Mouse (Mus musculus) megakaryocyte, embryonic 14.5 days (primary cell): Measurements from ENCODE around the gene Lxn. TPM values are rescaled to one million over a fixed set of nuclear protein-coding genes. Genes with fewer than 3 reads are reported as not detected.

Source experiments
- H3K27me3 ChIP-seq: replicated peaks from 2 replicates; pipeline ENCODE3; 2012; ENCODE audit warnings: inconsistent platforms
- H3K36me3 ChIP-seq: replicated peaks from 2 replicates; pipeline ENCODE3; 2012; ENCODE audit warnings: low read length, inconsistent platforms, mixed read lengths
- H3K4me1 ChIP-seq: 2 replicates; pipeline ENCODE4 v1.6.1; 2012; ENCODE audit warnings: inconsistent platforms
- H3K4me3 ChIP-seq: replicated peaks from 2 replicates; pipeline ENCODE3; 2012; ENCODE audit warnings: moderate library complexity, mild to moderate bottlenecking, inconsistent platforms
- H3K9me3 ChIP-seq: 2 replicates; pipeline ENCODE4 v1.6.1; 2012; ENCODE audit warnings: inconsistent platforms
- FLI1 ChIP-seq: IDR thresholded peaks from 2 replicates; pipeline ENCODE4 v1.6.1; 2012; ENCODE audit warnings: low read length, inconsistent platforms, mixed read lengths
- GATA1 ChIP-seq: IDR thresholded peaks from 3 replicates; pipeline ENCODE4 v1.6.1; 2012; ENCODE audit warnings: mixed read lengths, low read length, inconsistent platforms, borderline replicate concordance
- polyA plus RNA-seq: library from polyadenylated mRNA; stranded (reverse); fragments of >175 nt; gene quantifications from 2 replicates; pipeline ENCODE4 v1.2.3, GENCODE M21; 2012; ENCODE audit warnings: low replicate concordance; ENCODE audit not compliant: insufficient read depth

The Lxn gene
- polyA plus RNA-seq, 1 experiment = 42.4 TPM

DNA sequence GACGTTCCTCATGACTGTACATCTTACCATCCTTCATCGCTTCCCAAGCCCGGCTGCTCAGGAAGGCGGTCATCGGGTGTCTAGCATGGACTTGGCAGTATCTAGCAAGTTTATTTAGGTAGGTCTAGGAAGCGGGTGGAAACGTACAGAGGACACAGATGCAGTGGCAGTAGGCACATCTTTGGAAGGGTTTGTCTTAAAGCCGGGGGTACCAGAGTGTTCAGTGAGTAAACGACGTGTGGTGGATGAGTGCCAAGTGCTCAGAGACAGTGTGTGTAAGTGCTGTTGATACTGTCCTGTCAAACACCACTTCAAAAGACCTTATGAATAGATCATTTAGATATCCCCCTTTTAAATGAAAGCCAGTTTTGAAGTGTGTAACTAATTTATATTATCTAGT is 1.1 kb downstream of the Lxn start:
- TF ChIP-seq GATA1 (no peak), FLI1 (no peak)
- Histone ChIP-seq H3K27me3 (no peaks in the 10 kb centered on the region), H3K36me3 (peaks cover 55% of the 10 kb centered on the region), H3K4me3 (peak overlapping the region; percentile 97), H3K9me3 (no peaks in the 10 kb centered on the region), H3K4me1 (peaks cover 21% of the 10 kb centered on the region)

DNA sequence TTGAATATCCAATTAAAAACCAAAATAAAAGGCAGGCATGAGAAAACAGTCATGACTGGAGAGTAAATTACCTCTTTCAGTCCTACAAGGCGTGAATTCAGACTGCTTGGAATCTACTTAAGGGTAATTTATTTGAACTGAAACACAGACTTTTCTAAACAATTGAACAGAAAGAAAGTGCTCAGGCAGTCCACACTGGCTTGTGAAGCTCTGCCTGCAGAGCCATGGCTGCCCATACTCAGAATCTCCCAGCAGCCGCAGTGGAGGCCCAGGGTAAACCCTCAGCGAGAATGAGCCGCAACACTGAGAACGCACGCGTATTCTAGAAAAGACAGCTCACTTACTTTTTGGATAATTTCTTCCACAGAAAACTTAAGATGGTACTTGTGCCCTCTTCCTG is 1.7 kb downstream of the Lxn start:
- TF ChIP-seq FLI1 (no peak), GATA1 (no peak)
- Histone ChIP-seq H3K4me1 (peaks cover 21% of the 10 kb centered on the region), H3K9me3 (no peaks in the 10 kb centered on the region), H3K27me3 (no peaks in the 10 kb centered on the region), H3K36me3 (peaks cover 57% of the 10 kb centered on the region), H3K4me3 (no peak overlapping the region)

DNA sequence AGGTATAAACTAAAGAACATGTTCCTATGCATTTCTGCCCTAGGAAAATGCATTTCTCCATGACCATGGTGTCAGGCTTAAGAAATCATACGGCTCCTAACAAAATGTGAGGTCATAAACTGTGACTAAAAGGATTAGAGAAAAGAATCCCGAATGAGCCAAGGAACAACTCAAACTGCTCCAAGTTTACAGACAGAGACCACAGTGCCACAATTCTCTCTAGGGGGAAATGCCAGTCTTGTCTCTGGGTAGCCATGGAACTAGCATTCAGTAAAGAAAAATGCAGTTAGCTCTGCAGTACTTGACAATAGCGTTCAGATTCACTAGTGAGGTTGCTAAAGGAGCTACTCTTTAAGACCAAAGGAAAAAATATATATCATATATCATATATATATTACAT is 3.8 kb downstream of the Lxn start:
- H3K9me3 ChIP-seq = no peaks in the 10 kb centered on the region
- TF ChIP-seq GATA1 (no peak), FLI1 (no peak)
- H3K27me3 ChIP-seq = no peaks in the 10 kb centered on the region
- no peak overlapping the region for H3K4me3 ChIP-seq
- peaks cover 21% of the 10 kb centered on the region for H3K4me1 ChIP-seq
- H3K36me3 ChIP-seq = peaks cover 66% of the 10 kb centered on the region

GRCm38 (mm10) chr3:67450601-67451210 is 13.0 kb downstream of the Lxn start:
- Histone ChIP-seq H3K4me3 (no peak overlapping the region), H3K27me3 (no peaks in the 10 kb centered on the region), H3K9me3 (no peaks in the 10 kb centered on the region), H3K36me3 (peaks cover 90% of the 10 kb centered on the region), H3K4me1 (no peaks in the 10 kb centered on the region)
- no peak for TF ChIP-seq GATA1
- no peak for TF ChIP-seq FLI1

- TF ChIP-seq GATA1 (no peak), FLI1 (no peak)
- peaks cover 89% of the 10 kb centered on the region for H3K36me3 ChIP-seq
- H3K27me3 ChIP-seq = no peaks in the 10 kb centered on the region
- H3K9me3 ChIP-seq = no peaks in the 10 kb centered on the region
- no peak overlapping the region for H3K4me3 ChIP-seq
- H3K4me1 ChIP-seq = no peaks in the 10 kb centered on the region
Observed at GRCm38 (mm10) chr3:67449660-67450059, 14.1 kb downstream of the Lxn start.

GRCm38 (mm10) chr3:67447143-67447542 is 16.6 kb downstream of the Lxn start:
- H3K27me3 ChIP-seq = no peaks in the 10 kb centered on the region
- no peaks in the 10 kb centered on the region for H3K4me1 ChIP-seq
- no peaks in the 10 kb centered on the region for H3K9me3 ChIP-seq
- no peak overlapping the region for H3K4me3 ChIP-seq
- TF ChIP-seq FLI1 (no peak), GATA1 (no peak)
- H3K36me3 ChIP-seq = peaks cover 94% of the 10 kb centered on the region

DNA sequence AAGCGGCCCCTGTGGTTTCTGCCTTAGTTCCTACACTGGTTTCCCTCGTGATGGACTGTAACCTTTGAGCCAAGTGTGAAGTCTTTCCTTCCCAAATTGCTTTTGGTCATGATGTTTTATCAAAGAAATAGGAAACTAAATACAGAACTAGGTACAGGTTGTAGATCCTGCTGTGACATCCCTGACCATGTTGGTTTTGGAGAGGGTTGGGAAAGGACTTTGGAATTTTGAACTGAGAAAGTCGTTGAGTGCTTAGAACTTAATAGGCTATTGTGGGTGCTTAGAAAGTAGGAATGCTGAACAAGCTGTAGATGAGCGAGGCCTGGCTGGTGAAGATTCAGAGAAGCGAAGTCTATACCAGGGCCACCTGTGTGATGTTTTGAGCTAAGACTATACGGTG is 29.7 kb downstream of the Lxn start:
- Histone ChIP-seq H3K9me3 (no peaks in the 10 kb centered on the region), H3K36me3 (peaks cover 76% of the 10 kb centered on the region)

GRCm38 (mm10) chr3:67429999-67430380 is 33.7 kb downstream of the Lxn start, which contains the start of gene Gfm1:
Gene Gfm1, plus strand, starts transcription at chr3:67430096.
- peaks cover 9% of the 10 kb centered on the region; the same call in 1 of the 2 replicates for H3K9me3 ChIP-seq
- peaks cover 36% of the 10 kb centered on the region for H3K36me3 ChIP-seq
- H3K4me1 ChIP-seq = peaks cover 9% of the 10 kb centered on the region
- H3K4me3 ChIP-seq = peak within 1 kb of the TSS; percentile 99
- TF ChIP-seq GATA1 = no peak
- TF ChIP-seq FLI1 = no peak; the same call in 1 of the 2 replicates
- no peaks in the 10 kb centered on the region for H3K27me3 ChIP-seq

More for the DNA sequence above, 29.7 kb downstream of the Lxn start:
- H3K4me1 ChIP-seq = peaks cover 9% of the 10 kb centered on the region
- H3K4me3 ChIP-seq = no peak overlapping the region
- no peaks in the 10 kb centered on the region for H3K27me3 ChIP-seq
- no peak for TF ChIP-seq FLI1
- TF ChIP-seq GATA1 = no peak

- H3K36me3 ChIP-seq = peaks cover 30% of the 10 kb centered on the region
- H3K27me3 ChIP-seq = no peaks in the 10 kb centered on the region
- H3K9me3 ChIP-seq = peaks cover 9% of the 10 kb centered on the region; the same call in 1 of the 2 replicates
- H3K4me3 ChIP-seq = peak overlapping the region; percentile 99
- peaks cover 9% of the 10 kb centered on the region for H3K4me1 ChIP-seq
- TF ChIP-seq GATA1 (no peak), FLI1 (no peak)
Observed at GRCm38 (mm10) chr3:67429338-67429998, 34.3 kb downstream of the Lxn start.

Other genes starting within 250 kb of the Lxn start
- 1.2 TPM in 1 of 2 replicates, not detected in the other for gene Mlf1, start 89.8 kb downstream of the Lxn start, polyA plus RNA-seq
- gene Gm17402, start 88.8 kb downstream of the Lxn start, polyA plus RNA-seq = not detected in 2 replicates
- 0.86 and 4.0 TPM in 2 replicates for gene Gfm1, start 33.8 kb downstream of the Lxn start, polyA plus RNA-seq
- gene Rarres1, start 51.6 kb upstream of the Lxn start, polyA plus RNA-seq = not detected in 2 replicates
- gene Mfsd1, start 118.8 kb upstream of the Lxn start, polyA plus RNA-seq = 5.3 and 9.7 TPM in 2 replicates